Mouse (Mus musculus) small intestine, adult 2 months (tissue): ENCODE measurements around the gene Mthfd1. TPM values are rescaled to one million over a fixed set of nuclear protein-coding genes. Genes with fewer than 3 reads are reported as not detected.

Experiments used
- H3K27ac ChIP-seq: fragments of 200-500 bp; 2 replicates; pipeline ENCODE4 v1.5.1; 2012; ENCODE audit warnings: low read depth, low read length, control low read depth, inconsistent platforms; ENCODE audit not compliant: insufficient read depth
- H3K27me3 ChIP-seq: fragments of 200-500 bp; 2 replicates; pipeline ENCODE4 v1.6.1; 2012; ENCODE audit warnings: mild to moderate bottlenecking, moderate library complexity, low read length, inconsistent platforms; ENCODE audit not compliant: control insufficient read depth, insufficient read depth
- H3K36me3 ChIP-seq: fragments of 200-500 bp; 2 replicates; pipeline ENCODE4 v1.6.1; 2012; ENCODE audit warnings: mild to moderate bottlenecking, low read length, control low read depth, inconsistent platforms; ENCODE audit not compliant: control insufficient read depth, insufficient read depth
- H3K4me1 ChIP-seq: fragments of 200-500 bp; 2 replicates; pipeline ENCODE4 v1.6.1; 2012; ENCODE audit warnings: low read length, inconsistent platforms, mixed read lengths; ENCODE audit not compliant: control insufficient read depth, insufficient read depth, insufficient read length
- H3K4me3 ChIP-seq: fragments of 200-500 bp; 2 replicates; pipeline ENCODE4 v1.5.1; 2012; ENCODE audit warnings: low read depth, mild to moderate bottlenecking, control low read depth, inconsistent platforms, low read length, moderate library complexity
- CTCF ChIP-seq: fragments of 200-500 bp; IDR thresholded peaks from 2 replicates; pipeline ENCODE4 v1.5.1; 2012; ENCODE audit warnings: low read depth, mild to moderate bottlenecking, control low read depth, inconsistent platforms, low read length, moderate library complexity, mixed read lengths; ENCODE audit not compliant: insufficient replicate concordance, insufficient read length; ENCODE audit errors: extremely low read depth
- POLR2A ChIP-seq: fragments of 200-500 bp; IDR thresholded peaks from 2 replicates; pipeline ENCODE4 v1.6.1; 2012; ENCODE audit warnings: low read depth, mild to moderate bottlenecking, control low read depth, inconsistent platforms, low read length, moderate library complexity
- WGBS: fragments of 180-500 bp; shearing (Covaris S2); methylation state at CpG from one replicate; pipeline ENCODE4 v1.1.7; 2018; 5-methylcytosine and 5-hydroxymethylcytosine counted together
- polyA plus RNA-seq: library from polyadenylated mRNA; depleted of rRNA; stranded (reverse); fragments of >200 nt; gene quantifications from 2 replicates; pipeline ENCODE4 v1.2.3, GENCODE M21; 2012

The Mthfd1 gene
- polyA plus RNA-seq, 1 experiment, result 11.3 TPM

- Histone ChIP-seq H3K36me3 (peaks cover 41% of the 10 kb centered on the region), H3K27ac (no peak overlapping the region), H3K27me3 (no peaks in the 10 kb centered on the region), H3K4me1 (no peaks in the 10 kb centered on the region; the same call in 1 of the 2 replicates), H3K4me3 (no peak overlapping the region)
- 90% methylated on average over 8 of the region's 8 CpGs for WGBS
- TF ChIP-seq CTCF (no peak), POLR2A (no peak)
These were observed 32.9 kb downstream of the Mthfd1 start for GRCm38 (mm10) chr12:76287986-76288385.

GRCm38 (mm10) chr12:76288494-76288893 lies 33.4 kb downstream of the Mthfd1 start:
- 93% methylated on average over 5 of the region's 5 CpGs for WGBS
- Histone ChIP-seq H3K27ac (no peak overlapping the region), H3K4me1 (no peaks in the 10 kb centered on the region), H3K4me3 (no peak overlapping the region), H3K27me3 (no peaks in the 10 kb centered on the region), H3K36me3 (peaks cover 39% of the 10 kb centered on the region)
- TF ChIP-seq POLR2A, result no peak

- no peak for TF ChIP-seq CTCF
- TF ChIP-seq POLR2A, result no peak
- peaks cover 39% of the 10 kb centered on the region for H3K36me3 ChIP-seq
- 95% methylated on average over 12 of the region's 12 CpGs for WGBS
- H3K27ac ChIP-seq, result no peak overlapping the region
- H3K4me3 ChIP-seq, result no peak overlapping the region
- H3K4me1 ChIP-seq, result no peaks in the 10 kb centered on the region
- H3K27me3 ChIP-seq, result no peaks in the 10 kb centered on the region
These were observed 34.3 kb downstream of the Mthfd1 start for GRCm38 (mm10) chr12:76289428-76289827.

- WGBS, result 96% methylated on average over 2 of the region's 2 CpGs
These were observed 35.2 kb downstream of the Mthfd1 start for GRCm38 (mm10) chr12:76290271-76290670.

GRCm38 (mm10) chr12:76293192-76293591 lies 38.1 kb downstream of the Mthfd1 start:
- WGBS, result 37% methylated on average over 7 of the region's 7 CpGs
- no peak overlapping the region for H3K27ac ChIP-seq
- no peaks in the 10 kb centered on the region for H3K27me3 ChIP-seq
- H3K4me1 ChIP-seq, result no peaks in the 10 kb centered on the region
- H3K36me3 ChIP-seq, result peaks cover 42% of the 10 kb centered on the region
- H3K4me3 ChIP-seq, result no peak overlapping the region
- TF ChIP-seq POLR2A (no peak), CTCF (peak; percentile 77; the same call in 1 of the 2 replicates)

More at GRCm38 (mm10) chr12:76290271-76290670, 35.2 kb downstream of the Mthfd1 start:
- TF ChIP-seq CTCF, result peak; percentile 36; the same call in 1 of the 2 replicates
- no peak for TF ChIP-seq POLR2A
- peaks cover 39% of the 10 kb centered on the region for H3K36me3 ChIP-seq
- no peak overlapping the region for H3K4me3 ChIP-seq
- H3K27ac ChIP-seq, result no peak overlapping the region
- H3K27me3 ChIP-seq, result no peaks in the 10 kb centered on the region
- H3K4me1 ChIP-seq, result no peaks in the 10 kb centered on the region

- Histone ChIP-seq H3K36me3 (peaks cover 37% of the 10 kb centered on the region), H3K4me1 (no peaks in the 10 kb centered on the region), H3K27me3 (no peaks in the 10 kb centered on the region), H3K27ac (no peak overlapping the region), H3K4me3 (no peak overlapping the region)
- 89% methylated on average over 5 of the region's 5 CpGs for WGBS
- TF ChIP-seq CTCF (no peak), POLR2A (no peak)
These were observed 42.7 kb downstream of the Mthfd1 start for GRCm38 (mm10) chr12:76297830-76298229.

- Histone ChIP-seq H3K27ac (no peak overlapping the region), H3K36me3 (peaks cover 41% of the 10 kb centered on the region), H3K4me1 (no peaks in the 10 kb centered on the region), H3K27me3 (no peaks in the 10 kb centered on the region), H3K4me3 (no peak overlapping the region)
- 90% methylated on average over 9 of the region's 9 CpGs for WGBS
- TF ChIP-seq POLR2A (no peak), CTCF (no peak)
These were observed 44.3 kb downstream of the Mthfd1 start for GRCm38 (mm10) chr12:76299361-76299906.
